Mouse (Mus musculus): Measurements from ENCODE around the gene Ctf2. TPM values are rescaled to one million over a fixed set of nuclear protein-coding genes. Genes with fewer than 3 reads are reported as not detected.

Gene Ctf2
- total and polyA plus RNA-seq, 3 experiments, result 0.36 TPM; not detected in 2

DNA sequence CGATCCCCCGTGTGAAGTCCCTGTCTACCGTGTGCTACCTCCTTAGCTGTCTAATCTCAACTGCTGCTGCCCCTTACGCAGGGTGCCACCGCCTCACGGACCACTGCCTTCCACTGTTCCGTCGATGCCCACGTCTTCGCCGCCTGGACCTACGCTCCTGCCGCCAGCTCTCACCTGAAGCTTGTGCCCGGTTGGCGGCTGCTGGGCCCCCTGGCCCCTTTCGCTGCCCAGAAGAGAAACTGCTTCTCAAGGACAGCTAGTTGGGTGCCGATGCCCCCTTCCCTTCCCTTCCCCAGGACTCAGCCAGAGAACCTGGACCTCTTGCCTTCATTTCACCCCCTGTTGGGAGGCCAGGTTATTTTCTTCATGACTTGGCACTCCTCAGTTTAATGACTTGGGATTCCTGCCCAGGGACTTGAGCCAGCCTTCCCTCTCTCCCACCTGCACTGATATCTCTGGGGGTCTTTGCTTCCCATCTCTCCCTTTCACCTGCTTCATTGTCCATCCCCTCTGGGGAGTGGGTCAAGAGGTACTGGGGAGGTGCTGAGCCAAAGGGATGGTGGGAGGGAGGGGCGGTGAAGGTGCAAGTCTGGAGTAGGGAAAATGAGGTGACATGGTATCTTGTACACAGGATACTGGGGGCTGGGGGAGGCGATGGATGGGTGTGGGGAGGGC is 35.8 kb upstream of the Ctf2 start:
- no peaks in the 10 kb centered on the region for H3K9me3 ChIP-seq (replicated peaks; ENCODE audit: low read length)
- H3K4me3 ChIP-seq (replicated peaks in 1 of 3; ENCODE audit: low read depth in 2 of 3, low read length in 2 of 3, poor library complexity in 1 of 3), result no peak overlapping the region
- dilution Hi-C loops (cut with MboI; ENCODE audit: extremely low pct_ligation_motif_present, extremely low pct_unique_long_range_greater_than_20kb, low sequenced_read_pairs), result no loop called here
- no peak overlapping the region for H3K27ac ChIP-seq (ENCODE audit: insufficient read depth, low read depth)
- H3K27me3 ChIP-seq (replicated peaks), result no peaks in the 10 kb centered on the region
- no peak overlapping the region for H3K4me2 ChIP-seq (ENCODE audit: insufficient read depth, low read depth, poor library complexity, severe bottlenecking)
- H3K79me2 ChIP-seq (replicated peaks; ENCODE audit: control insufficient read depth, extremely low read depth, insufficient read depth, poor library complexity, severe bottlenecking), result peaks cover 14% of the 10 kb centered on the region
- H3K36me3 ChIP-seq (replicated peaks in 1 of 2; ENCODE audit: control insufficient read depth in 1 of 2, insufficient read depth in 1 of 2, low read length in 1 of 2), result peaks cover 27 to 49% of the 10 kb centered on the region in 2 experiments
- no peak for TF ChIP-seq SIN3A (IDR thresholded peaks at IDR 0.05; ENCODE audit: low read length)
- TF ChIP-seq KAT2A (IDR thresholded peaks at IDR 0.05; ENCODE audit: insufficient replicate concordance, low read length), result no peak
- no peak for TF ChIP-seq SMC3 (IDR thresholded peaks at IDR 0.05; ENCODE audit: low read depth, low read length)
- no peak for TF ChIP-seq MAX (IDR thresholded peaks at IDR 0.05; ENCODE audit: low read length)
- no peak for TF ChIP-seq NELFE (IDR thresholded peaks at IDR 0.05; ENCODE audit: low read depth, low read length)
- H3K4me1 ChIP-seq (ENCODE audit: control insufficient read depth in 1 of 2, insufficient read depth in 2 of 2), result peaks cover 0 to 57% of the 10 kb centered on the region in 2 experiments; a peak in 3 of 4 replicates
- DNase-seq (ENCODE audit: extremely low read depth), result no peak
- H3K9ac ChIP-seq (ENCODE audit: insufficient read depth, low read depth), result no peak overlapping the region
- in situ Hi-C loops (cut with MboI; ENCODE audit: low pct_ligation_motif_present, low pct_unique_long_range_greater_than_20kb, low sequenced_read_pairs), result loop anchor here (25.0 kb wide), 1 partner anchor 406 kb away; no protein-coding TSS in a partner anchor

DNA sequence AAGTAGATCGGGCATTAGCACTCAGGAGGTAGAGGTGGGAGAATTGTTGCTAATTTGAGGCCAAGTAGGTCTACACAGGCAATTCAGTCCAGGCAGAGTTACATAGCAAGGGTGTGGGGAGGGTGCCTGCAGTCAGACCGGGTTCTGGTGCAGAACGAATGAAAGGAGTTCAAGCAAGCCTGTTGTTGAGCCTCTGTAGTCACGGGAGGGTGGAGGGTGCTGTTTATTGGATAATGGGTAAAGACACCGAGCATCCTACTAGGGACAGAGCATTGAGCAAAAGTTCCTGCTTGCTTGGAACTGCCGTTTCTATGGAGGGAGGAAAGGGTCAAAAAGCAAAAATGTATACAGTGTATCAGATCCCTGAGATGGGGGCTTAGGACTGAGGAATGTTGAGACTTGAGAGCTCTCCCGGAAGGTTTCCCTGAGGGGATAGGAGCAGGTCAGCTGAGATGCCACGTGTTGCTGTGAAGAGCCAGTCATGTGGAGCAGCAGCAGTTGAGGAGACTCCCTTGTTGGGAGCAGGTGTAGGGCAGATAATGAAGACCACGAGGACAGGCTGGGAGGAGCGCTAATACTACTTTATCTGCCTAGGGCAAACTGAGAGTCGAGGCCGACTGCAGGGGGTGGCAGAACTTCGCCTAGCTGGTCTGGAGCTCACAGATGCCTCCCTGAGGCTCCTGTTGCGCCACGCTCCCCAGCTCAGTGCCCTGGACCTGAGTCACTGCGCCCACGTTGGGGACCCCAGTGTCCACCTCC is 35.1 kb upstream of the Ctf2 start:
- Histone ChIP-seq H3K4me2 (ENCODE audit: insufficient read depth, low read depth, poor library complexity, severe bottlenecking) (no peak overlapping the region), H3K27me3 (replicated peaks) (no peaks in the 10 kb centered on the region), H3K27ac (ENCODE audit: insufficient read depth, low read depth) (no peak overlapping the region), H3K4me1 (ENCODE audit: control insufficient read depth in 1 of 2, insufficient read depth in 2 of 2) (peaks cover 0 to 49% of the 10 kb centered on the region in 2 experiments; a peak in 3 of 4 replicates), H3K36me3 (replicated peaks in 1 of 2; ENCODE audit: control insufficient read depth in 1 of 2, insufficient read depth in 1 of 2, low read length in 1 of 2) (peaks cover 31 to 55% of the 10 kb centered on the region in 2 experiments), H3K4me3 (replicated peaks in 1 of 3; ENCODE audit: low read depth in 2 of 3, low read length in 2 of 3, poor library complexity in 1 of 3) (no peak overlapping the region), H3K79me2 (replicated peaks; ENCODE audit: control insufficient read depth, extremely low read depth, insufficient read depth, poor library complexity, severe bottlenecking) (peaks cover 14% of the 10 kb centered on the region), H3K9me3 (replicated peaks; ENCODE audit: low read length) (no peaks in the 10 kb centered on the region), H3K9ac (ENCODE audit: insufficient read depth, low read depth) (no peak overlapping the region)
- in situ Hi-C loops (cut with MboI; ENCODE audit: low pct_ligation_motif_present, low pct_unique_long_range_greater_than_20kb, low sequenced_read_pairs), result loop anchor here (25.0 kb wide), 1 partner anchor 405 kb away; no protein-coding TSS in a partner anchor
- TF ChIP-seq ZKSCAN1 (IDR thresholded peaks at IDR 0.05; ENCODE audit: borderline replicate concordance, low read depth, low read length) (no peak), MYC (IDR thresholded peaks at IDR 0.05; ENCODE audit: low read depth, low read length) (no peak), MAZ (IDR thresholded peaks at IDR 0.05; ENCODE audit: low read depth, low read length) (no peak), USF1 (IDR thresholded peaks at IDR 0.05; ENCODE audit: low read depth, low read length) (no peak), SIN3A (IDR thresholded peaks at IDR 0.05; ENCODE audit: low read length) (no peak), ELF1 (IDR thresholded peaks at IDR 0.05; ENCODE audit: low read depth, low read length) (no peak), CHD2 (IDR thresholded peaks at IDR 0.05; ENCODE audit: low read length) (no peak), RCOR1 (conservative IDR thresholded peaks at IDR 0.05; ENCODE audit: low read depth, low read length) (no peak), ETS1 (conservative IDR thresholded peaks at IDR 0.05; ENCODE audit: low read depth, low read length) (no peak), SMC3 (IDR thresholded peaks at IDR 0.05; ENCODE audit: low read depth, low read length) (no peak), JUND (conservative IDR thresholded peaks at IDR 0.05; ENCODE audit: low read depth, low read length) (no peak), TCF12 (IDR thresholded peaks at IDR 0.05; ENCODE audit: low read depth, low read length) (no peak), POLR2AphosphoS2 (IDR thresholded peaks at IDR 0.05; ENCODE audit: low read depth, low read length) (no peak), MAFK (IDR thresholded peaks at IDR 0.05; ENCODE audit: insufficient replicate concordance, low read length) (no peak), BHLHE40 (IDR thresholded peaks at IDR 0.05; ENCODE audit: low read depth, low read length) (no peak)
- DNase-seq (ENCODE audit: extremely low read depth), result no peak
- dilution Hi-C loops (cut with MboI; ENCODE audit: extremely low pct_ligation_motif_present, extremely low pct_unique_long_range_greater_than_20kb, low sequenced_read_pairs), result no loop called here

Data from CH12.LX (cell line).